Mouse (Mus musculus) liver, embryonic 14.5 days (tissue): Measurements from ENCODE around the gene Nsf.

ENCODE experiments used
- CTCF ChIP-seq: IDR thresholded peaks from 2 replicates; pipeline ENCODE4 v1.5.1; 2016; ENCODE audit warnings: antibody characterized with exemption, low read depth, control low read depth
- EP300 ChIP-seq: IDR thresholded peaks from 2 replicates; pipeline ENCODE4 v1.6.1; 2016; ENCODE audit warnings: antibody characterized with exemption, low read depth

DNA sequence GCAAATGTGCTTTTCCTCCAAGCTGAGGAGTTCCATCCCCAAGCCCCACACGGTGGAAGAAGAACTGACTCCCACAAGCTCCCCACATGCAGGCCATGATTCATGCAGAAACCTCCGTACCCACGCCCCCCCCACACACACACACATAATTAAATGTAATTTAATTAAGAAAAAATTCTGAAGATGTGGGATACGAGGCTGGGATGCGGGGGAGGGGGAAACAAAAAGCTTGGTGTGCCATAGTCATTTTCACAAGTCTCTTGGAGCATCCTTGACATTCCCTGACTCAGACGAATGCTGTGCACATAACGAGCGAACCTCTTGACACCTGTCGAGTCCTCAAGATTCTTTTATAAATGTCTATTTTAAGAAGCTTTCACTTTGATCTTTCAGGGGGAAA lies 16.4 kb downstream of the Nsf start:
- no peak for TF ChIP-seq CTCF
- no peak for TF ChIP-seq EP300
